Mouse (Mus musculus): ENCODE measurements at regions not wholly inside any gene's neighbourhood (a gene's known extent, or its start where the extent isn't known, plus 50 kb on each side); places are given as distances from the start of the nearest gene placed in this dataset.

- TF ChIP-seq CTCF (IDR thresholded peaks at IDR 0.05; ENCODE audit: insufficient read depth, low read length) (no peak), POLR2A (IDR thresholded peaks at IDR 0.05; ENCODE audit: borderline replicate concordance, extremely low read depth, low read depth, low read length) (no peak)
These were observed 66.9 kb upstream of the Fam49a start for GRCm38 (mm10) chr12:12195066-12195465.

All from lung, adult 2 months (tissue).